ENCODE assay signal across 15 mouse cellular contexts in the genomic region with DNA sequence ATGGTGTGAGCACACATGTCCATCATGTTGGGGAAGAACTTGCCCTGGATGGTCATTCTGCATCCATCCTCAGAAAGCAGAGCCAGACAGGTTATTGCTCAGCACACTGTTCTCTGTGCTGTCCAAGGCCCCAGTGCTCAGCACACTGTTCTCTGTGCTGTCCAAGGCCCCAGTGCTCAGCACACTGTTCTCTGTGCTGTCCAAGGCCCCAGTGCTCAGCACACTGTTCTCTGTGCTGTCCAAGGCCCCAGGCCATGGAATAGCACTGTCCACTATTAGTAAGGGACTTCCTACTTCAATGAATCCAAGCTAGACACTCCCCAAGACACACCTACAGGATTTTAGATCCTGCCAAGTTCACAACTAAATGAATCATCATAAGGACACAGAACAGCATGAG. TPM values are rescaled to one million over a fixed set of nuclear protein-coding genes. Genes with fewer than 3 reads are reported as not detected.
"Had no signal": no experiment of that assay in that cellular context is flagged by ENCODE, and none has a peak within 500 bp of the region (broad histone marks: within the 10 kb centered on the region; RNA-seq: fewer than 3 reads in every experiment).

No protein-coding gene starts in this region.

RNA-seq across cellular contexts. Expression of a gene that starts 9.7 kb away (rescaled TPM):
- total RNA-seq: neutrophil, adult 5-6 weeks had no signal
- polyA plus RNA-seq: neural tube, embryonic 12.5 days; neural tube, embryonic 13.5 days; neural tube, embryonic 14.5 days; neural tube, embryonic 15.5 days; small intestine, adult 2 months; spleen, adult 2 months; stomach, embryonic 14.5 days; stomach, embryonic 15.5 days; stomach, embryonic 16.5 days; testis, adult 2 months; thymus, adult 2 months; urinary bladder, adult 2 months had no signal

RNA-seq across cellular contexts. Expression of a gene that starts 32.0 kb away (rescaled TPM):
- total RNA-seq: neutrophil, adult 5-6 weeks had no signal
- polyA plus RNA-seq: neural tube, embryonic 12.5 days; neural tube, embryonic 13.5 days; neural tube, embryonic 14.5 days; neural tube, embryonic 15.5 days; small intestine, adult 2 months; spleen, adult 2 months; stomach, embryonic 14.5 days; stomach, embryonic 15.5 days; stomach, embryonic 16.5 days; stomach, postnatal 0 days; thymus, adult 2 months; thymus, postnatal 0 days; urinary bladder, adult 2 months had no signal
